Mouse (Mus musculus): ENCODE data around the gene Htr2c. TPM values are rescaled to one million over a fixed set of nuclear protein-coding genes. Genes with fewer than 3 reads are reported as not detected.

The Htr2c gene
- total and polyA plus RNA-seq, 3 experiments, result 0.05 TPM; not detected in 2

GRCm38 (mm10) chrX:146959960-146960359 lies 2.4 kb upstream of the Htr2c start:
- no peak for DNase-seq (ENCODE audit: low spot score)
- no peaks in the 10 kb centered on the region for H3K27me3 ChIP-seq (ENCODE audit: insufficient read depth, low read length)
- H3K4me3 ChIP-seq (ENCODE audit: low read depth, low read length), result no peak overlapping the region
- TF ChIP-seq TAL1 (conservative IDR thresholded peaks at IDR 0.05; ENCODE audit: low read depth, low read length) (no peak), CTCF (IDR thresholded peaks at IDR 0.05; ENCODE audit: low read depth, low read length) (no peak), POLR2AphosphoS5 (IDR thresholded peaks at IDR 0.05; ENCODE audit: insufficient replicate concordance, low read depth, low read length) (no peak), GATA2 (IDR thresholded peaks at IDR 0.05; ENCODE audit: borderline replicate concordance, low read depth, low read length) (no peak), GATA1 (IDR thresholded peaks at IDR 0.05; ENCODE audit: borderline replicate concordance, low read length) (no peak)
- H3K9me3 ChIP-seq (replicated peaks), result no peaks in the 10 kb centered on the region
- no peaks in the 10 kb centered on the region for H3K4me1 ChIP-seq (ENCODE audit: insufficient read depth, low read depth, low read length)
- ATAC-seq (ENCODE audit: extremely low read depth, insufficient number of reproducible peaks, low FRiP score, poor library complexity, severe bottlenecking), result no peak
- no peaks in the 10 kb centered on the region for H3K36me3 ChIP-seq (replicated peaks)

DNA sequence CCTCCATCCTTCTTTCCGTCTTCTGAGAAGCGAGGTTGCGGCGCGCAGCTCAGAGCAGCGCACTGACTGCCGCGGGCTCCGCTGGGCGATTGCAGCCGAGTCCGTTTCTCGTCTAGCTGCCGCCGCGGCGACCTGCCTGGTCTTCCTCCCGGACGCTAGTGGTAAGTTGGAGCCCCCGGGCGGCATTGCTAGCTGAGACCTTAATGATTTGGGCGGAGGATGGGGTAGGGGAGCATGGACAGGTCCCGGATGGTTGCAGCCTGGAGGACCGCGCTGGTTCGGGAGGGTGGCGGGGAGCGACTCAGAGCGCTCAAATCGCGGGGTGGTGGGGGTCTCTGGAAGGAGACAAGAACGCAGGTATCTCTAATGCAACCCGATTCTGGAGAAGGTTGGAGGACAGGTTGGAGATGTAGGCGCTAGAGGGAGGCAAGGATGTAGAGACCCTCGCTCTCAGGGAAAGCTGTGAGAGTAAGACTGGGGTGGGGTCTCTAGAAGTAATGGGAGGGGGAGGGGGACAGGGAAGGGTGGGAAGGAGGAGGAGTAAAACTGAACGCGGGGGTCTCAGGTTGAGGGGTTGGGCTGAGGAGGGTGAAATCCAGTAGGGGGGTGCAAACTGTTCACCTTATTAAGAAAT lies 718 bp downstream of the Htr2c start:
- ATAC-seq (ENCODE audit: extremely low read depth, insufficient number of reproducible peaks, low FRiP score, poor library complexity, severe bottlenecking) (no peak), DNase-seq (ENCODE audit: low spot score) (no peak)
- H3K9me3 ChIP-seq (replicated peaks), result no peaks in the 10 kb centered on the region
- no peak overlapping the region for H3K4me3 ChIP-seq (ENCODE audit: low read depth, low read length)
- H3K27me3 ChIP-seq (ENCODE audit: insufficient read depth, low read length), result no peaks in the 10 kb centered on the region
- H3K36me3 ChIP-seq (replicated peaks), result no peaks in the 10 kb centered on the region
- no peaks in the 10 kb centered on the region for H3K4me1 ChIP-seq (ENCODE audit: insufficient read depth, low read depth, low read length)
- TF ChIP-seq GATA1 (IDR thresholded peaks at IDR 0.05; ENCODE audit: borderline replicate concordance, low read length) (no peak), POLR2AphosphoS5 (IDR thresholded peaks at IDR 0.05; ENCODE audit: insufficient replicate concordance, low read depth, low read length) (no peak), CTCF (IDR thresholded peaks at IDR 0.05; ENCODE audit: low read depth, low read length) (no peak), GATA2 (IDR thresholded peaks at IDR 0.05; ENCODE audit: borderline replicate concordance, low read depth, low read length) (no peak), TAL1 (conservative IDR thresholded peaks at IDR 0.05; ENCODE audit: low read depth, low read length) (no peak)

GRCm38 (mm10) chrX:146979931-146980330 lies 17.6 kb downstream of the Htr2c start:
- no peak for DNase-seq (ENCODE audit: low spot score)
- Histone ChIP-seq H3K36me3 (replicated peaks) (no peaks in the 10 kb centered on the region), H3K4me1 (ENCODE audit: insufficient read depth, low read depth, low read length) (no peaks in the 10 kb centered on the region), H3K4me3 (ENCODE audit: low read depth, low read length) (no peak overlapping the region), H3K9me3 (replicated peaks) (no peaks in the 10 kb centered on the region), H3K27me3 (ENCODE audit: insufficient read depth, low read length) (no peaks in the 10 kb centered on the region)
- TF ChIP-seq TAL1 (conservative IDR thresholded peaks at IDR 0.05; ENCODE audit: low read depth, low read length) (no peak), CTCF (IDR thresholded peaks at IDR 0.05; ENCODE audit: low read depth, low read length) (peak; percentile 46; the same call in 1 of the 2 replicates)
- ATAC-seq (ENCODE audit: extremely low read depth, insufficient number of reproducible peaks, low FRiP score, poor library complexity, severe bottlenecking), result no peak

- Histone ChIP-seq H3K9me3 (replicated peaks) (no peaks in the 10 kb centered on the region), H3K27me3 (ENCODE audit: insufficient read depth, low read length) (no peaks in the 10 kb centered on the region), H3K4me3 (ENCODE audit: low read depth, low read length) (no peak overlapping the region), H3K36me3 (replicated peaks) (no peaks in the 10 kb centered on the region), H3K4me1 (ENCODE audit: insufficient read depth, low read depth, low read length) (no peaks in the 10 kb centered on the region)
- no peak for TF ChIP-seq POLR2AphosphoS5 (IDR thresholded peaks at IDR 0.05; ENCODE audit: insufficient replicate concordance, low read depth, low read length)
- TF ChIP-seq CTCF (IDR thresholded peaks at IDR 0.05; ENCODE audit: low read depth, low read length), result no peak
- no peak for TF ChIP-seq TAL1 (conservative IDR thresholded peaks at IDR 0.05; ENCODE audit: low read depth, low read length)
- ATAC-seq (ENCODE audit: extremely low read depth, insufficient number of reproducible peaks, low FRiP score, poor library complexity, severe bottlenecking), result no peak; the same call in 1 of the 2 replicates
- no peak for DNase-seq (ENCODE audit: low spot score)
These were observed 93.4 kb downstream of the Htr2c start for GRCm38 (mm10) chrX:147055730-147056129.

- no peaks in the 10 kb centered on the region for H3K4me1 ChIP-seq (ENCODE audit: insufficient read depth, low read depth, low read length)
- H3K36me3 ChIP-seq (replicated peaks), result no peaks in the 10 kb centered on the region
- DNase-seq (ENCODE audit: low spot score), result no peak
- no peaks in the 10 kb centered on the region for H3K9me3 ChIP-seq (replicated peaks)
- no peak overlapping the region for H3K4me3 ChIP-seq (ENCODE audit: low read depth, low read length)
- H3K27me3 ChIP-seq (ENCODE audit: insufficient read depth, low read length), result no peaks in the 10 kb centered on the region
- TF ChIP-seq TAL1 (conservative IDR thresholded peaks at IDR 0.05; ENCODE audit: low read depth, low read length) (no peak), GATA1 (IDR thresholded peaks at IDR 0.05; ENCODE audit: borderline replicate concordance, low read length) (no peak), CTCF (IDR thresholded peaks at IDR 0.05; ENCODE audit: low read depth, low read length) (no peak), GATA2 (IDR thresholded peaks at IDR 0.05; ENCODE audit: borderline replicate concordance, low read depth, low read length) (no peak), POLR2AphosphoS5 (IDR thresholded peaks at IDR 0.05; ENCODE audit: insufficient replicate concordance, low read depth, low read length) (no peak)
- no peak for ATAC-seq (ENCODE audit: extremely low read depth, insufficient number of reproducible peaks, low FRiP score, poor library complexity, severe bottlenecking)
These were observed 109.3 kb downstream of the Htr2c start for GRCm38 (mm10) chrX:147071622-147072021.

DNA sequence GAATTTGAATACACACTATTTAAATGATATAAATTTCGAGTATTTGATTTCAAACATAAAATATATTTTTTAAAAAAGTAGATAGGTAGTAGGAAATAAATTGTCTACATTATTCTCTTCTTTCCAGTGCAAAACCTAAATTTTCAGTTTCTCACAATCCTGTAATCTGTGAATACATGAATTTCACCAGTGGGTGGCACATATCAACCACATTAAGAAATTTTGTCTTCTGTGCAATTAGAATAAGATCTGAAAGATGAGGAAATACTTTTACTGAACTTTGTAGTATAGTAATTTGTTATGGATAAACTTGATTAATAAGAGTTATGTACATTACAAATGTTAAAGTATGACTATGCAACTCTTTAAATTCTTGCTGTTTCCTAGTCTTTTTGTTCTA lies 156.8 kb downstream of the Htr2c start:
- DNase-seq (ENCODE audit: low spot score), result no peak
- no peak for ATAC-seq (ENCODE audit: extremely low read depth, insufficient number of reproducible peaks, low FRiP score, poor library complexity, severe bottlenecking)
- TF ChIP-seq GATA2 (IDR thresholded peaks at IDR 0.05; ENCODE audit: borderline replicate concordance, low read depth, low read length), result no peak
- no peak for TF ChIP-seq CTCF (IDR thresholded peaks at IDR 0.05; ENCODE audit: low read depth, low read length)
- no peak for TF ChIP-seq TAL1 (conservative IDR thresholded peaks at IDR 0.05; ENCODE audit: low read depth, low read length)
- Histone ChIP-seq H3K4me1 (ENCODE audit: insufficient read depth, low read depth, low read length) (no peaks in the 10 kb centered on the region), H3K36me3 (replicated peaks) (no peaks in the 10 kb centered on the region), H3K4me3 (ENCODE audit: low read depth, low read length) (no peak overlapping the region), H3K9me3 (replicated peaks) (no peaks in the 10 kb centered on the region), H3K27me3 (ENCODE audit: insufficient read depth, low read length) (no peaks in the 10 kb centered on the region)

- Histone ChIP-seq H3K36me3 (replicated peaks) (no peaks in the 10 kb centered on the region), H3K9me3 (replicated peaks) (no peaks in the 10 kb centered on the region), H3K27me3 (ENCODE audit: insufficient read depth, low read length) (no peaks in the 10 kb centered on the region), H3K4me1 (ENCODE audit: insufficient read depth, low read depth, low read length) (no peaks in the 10 kb centered on the region), H3K4me3 (ENCODE audit: low read depth, low read length) (no peak overlapping the region)
- TF ChIP-seq CTCF (IDR thresholded peaks at IDR 0.05; ENCODE audit: low read depth, low read length) (no peak), GATA2 (IDR thresholded peaks at IDR 0.05; ENCODE audit: borderline replicate concordance, low read depth, low read length) (no peak), TAL1 (conservative IDR thresholded peaks at IDR 0.05; ENCODE audit: low read depth, low read length) (no peak), POLR2AphosphoS5 (IDR thresholded peaks at IDR 0.05; ENCODE audit: insufficient replicate concordance, low read depth, low read length) (no peak), GATA1 (IDR thresholded peaks at IDR 0.05; ENCODE audit: borderline replicate concordance, low read length) (no peak)
- ATAC-seq (ENCODE audit: extremely low read depth, insufficient number of reproducible peaks, low FRiP score, poor library complexity, severe bottlenecking) (no peak), DNase-seq (ENCODE audit: low spot score) (no peak)
These were observed 252.9 kb downstream of the Htr2c start for GRCm38 (mm10) chrX:147215251-147215650.
